Mouse (Mus musculus) left cerebral cortex, adult 9 months (tissue): ENCODE results near the gene Lypd5.

ENCODE experiments used
- DNase-seq, 2 experiments: peaks; one replicate each; pipeline ENCODE4 v3.0.0; 2022; ENCODE audit warnings: low spot score in 2 of 2

Lypd5 gene

DNA sequence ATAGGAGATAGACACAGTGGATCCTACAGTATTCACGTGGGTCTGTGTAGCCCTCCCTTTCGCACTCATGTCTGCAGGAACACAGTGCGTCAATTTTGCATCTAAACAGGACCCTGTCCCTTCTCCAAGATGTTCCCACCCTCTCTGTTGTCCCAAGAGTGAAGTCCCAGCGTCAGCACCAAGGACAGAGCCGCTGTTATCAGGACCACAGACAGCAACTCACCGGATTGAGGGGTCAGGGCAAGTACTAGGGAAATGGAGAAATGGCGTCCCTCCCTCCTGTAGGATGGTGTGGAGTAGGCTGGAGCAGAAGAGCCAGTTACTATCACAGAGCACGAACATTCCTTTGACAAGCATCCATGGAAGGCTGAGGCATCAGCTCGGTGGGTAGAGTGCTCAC is 10.3 kb downstream of the Lypd5 start:
- no peak for DNase-seq

DNA sequence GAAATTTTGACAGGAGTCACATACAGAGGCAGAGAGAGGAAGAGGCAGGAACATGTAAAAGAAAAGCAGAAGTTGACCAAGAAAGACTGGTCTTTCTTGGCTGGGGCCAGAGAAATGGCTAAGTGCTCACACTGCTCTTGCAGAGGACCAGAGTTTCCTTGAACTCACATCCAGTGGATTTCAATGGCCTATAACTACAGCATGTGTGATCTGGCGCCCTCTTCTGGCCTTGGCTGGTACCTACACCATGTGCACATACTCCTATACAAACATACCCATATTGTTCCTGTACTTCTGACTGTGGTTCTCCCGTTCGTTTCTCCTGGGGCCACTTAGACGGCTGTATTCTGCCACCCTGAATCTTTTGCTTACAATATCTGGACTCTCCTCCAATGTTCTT is 12.0 kb downstream of the Lypd5 start:
- DNase-seq: no peak

DNA sequence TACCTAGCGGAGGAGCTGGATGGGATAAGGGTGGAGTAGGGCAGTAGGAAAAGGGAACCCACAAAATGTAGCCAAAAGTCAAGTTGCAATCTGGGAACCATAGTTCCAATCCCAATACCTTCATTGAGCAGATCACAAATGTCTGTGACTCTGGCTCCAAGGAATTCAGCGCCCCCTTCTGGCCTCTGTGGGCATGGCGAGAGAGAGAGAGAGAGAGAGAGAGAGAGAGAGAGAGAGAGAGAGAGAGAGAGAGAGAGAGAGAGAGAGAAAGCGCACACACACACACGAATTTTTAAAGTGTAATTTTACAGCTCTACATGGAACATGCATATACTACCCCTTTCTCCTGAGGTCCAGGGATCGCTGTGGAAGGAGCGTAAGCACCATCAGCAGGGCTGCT is 14.2 kb downstream of the Lypd5 start:
- DNase-seq: peak in 1 of 2 experiments; percentile 45

DNA sequence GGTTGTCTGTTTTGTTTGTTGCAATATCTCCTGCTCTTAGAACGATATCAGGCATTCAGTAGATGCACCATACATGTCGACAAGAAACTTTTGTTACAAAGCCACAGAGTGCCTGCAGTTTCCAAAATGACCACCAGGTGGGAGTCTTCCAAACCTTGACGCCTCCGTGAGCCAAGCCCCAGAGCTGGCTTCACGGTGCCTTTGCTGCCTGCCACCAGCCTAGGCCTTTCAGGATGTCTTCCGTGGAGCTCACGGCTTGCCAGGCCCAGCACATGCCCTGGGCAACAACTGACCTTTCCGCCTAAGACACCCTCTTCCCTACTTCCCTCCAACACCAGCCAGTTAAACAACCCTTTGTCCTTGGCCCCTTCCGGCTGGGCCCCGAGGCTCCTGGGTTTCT is 15.8 kb downstream of the Lypd5 start:
- DNase-seq: peak in 1 of 2 experiments; percentile 90

DNA sequence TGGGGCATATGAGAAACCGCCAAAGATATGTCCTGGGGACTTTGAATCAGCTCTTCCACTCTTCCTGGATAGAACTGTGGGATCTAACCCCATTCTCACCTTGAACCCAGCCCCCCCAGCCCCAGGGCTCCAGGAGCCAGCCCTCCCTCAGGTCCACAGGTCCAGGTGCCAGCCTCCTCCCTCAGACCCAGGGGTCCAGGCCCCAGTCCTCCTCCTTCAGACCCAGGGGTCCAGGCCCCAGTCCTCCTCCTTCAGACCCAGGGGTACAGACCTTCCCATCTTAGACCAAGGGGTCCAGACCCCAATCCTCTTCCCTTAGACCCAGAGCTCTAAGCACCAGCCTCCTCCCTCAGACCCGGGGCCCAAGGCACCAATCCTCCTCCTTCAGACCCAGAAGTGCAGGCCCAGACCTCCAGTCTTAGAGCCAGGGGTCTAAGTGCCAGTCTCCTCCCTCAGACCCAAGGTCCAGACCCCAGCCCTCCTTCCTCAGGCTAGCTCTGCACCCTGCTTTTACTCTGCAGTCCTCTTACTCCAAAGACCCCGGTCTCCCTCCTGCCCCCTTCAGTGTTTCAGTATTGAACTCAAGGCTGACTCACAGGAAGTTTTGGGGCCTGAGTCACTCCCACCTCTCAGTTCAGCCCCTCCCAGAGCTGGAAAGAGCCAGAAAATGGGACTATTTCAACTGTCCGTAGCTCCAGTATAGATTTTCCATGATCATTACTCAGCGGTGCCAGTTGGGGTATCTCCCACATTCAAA is 16.4 kb downstream of the Lypd5 start:
- no peak for DNase-seq

DNA sequence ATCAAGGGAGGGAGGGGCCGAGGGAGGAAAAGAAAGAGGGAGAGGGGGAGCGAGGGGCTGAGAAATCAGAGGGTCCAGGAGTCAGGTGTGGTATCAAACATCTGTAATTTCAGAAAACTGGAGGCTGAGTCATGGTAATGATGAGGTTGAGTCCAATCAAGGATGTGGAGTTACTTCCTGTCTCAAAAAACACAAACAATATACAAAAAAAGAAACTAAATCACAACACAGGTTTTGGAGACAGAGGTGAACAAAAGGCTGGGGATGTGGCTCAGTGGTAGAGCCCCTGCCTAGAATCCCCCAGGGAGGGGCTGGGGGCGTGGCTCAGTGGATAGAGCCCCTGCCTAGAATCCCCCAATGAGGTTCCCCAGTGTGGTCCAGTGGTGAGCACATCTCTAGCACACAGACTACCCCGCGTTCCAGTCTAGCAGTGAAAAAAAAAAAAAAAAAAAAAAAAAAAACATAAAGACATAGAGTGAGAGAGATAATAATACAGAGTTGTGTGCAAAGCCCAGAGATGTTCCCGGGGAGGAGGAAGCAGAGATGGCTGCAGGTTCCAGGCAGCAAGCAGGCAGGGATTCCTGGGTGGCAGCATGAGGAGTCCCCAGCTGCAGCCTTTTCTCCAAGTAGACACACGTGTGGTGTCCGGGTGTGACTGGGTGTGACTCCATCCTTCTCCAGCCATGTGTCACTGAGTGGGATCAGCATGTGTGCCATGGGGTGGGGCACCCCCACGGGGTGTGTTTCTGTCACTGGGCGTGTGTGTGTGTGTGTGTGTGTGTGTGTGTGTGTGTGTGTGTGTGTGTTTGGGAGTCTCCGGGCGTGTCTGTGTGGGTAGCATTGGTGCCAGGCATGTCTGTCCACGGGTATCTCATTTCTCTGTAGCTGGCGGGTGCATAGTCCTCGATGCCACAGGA is 18.0 kb downstream of the Lypd5 start:
- DNase-seq: no peak

- DNase-seq: no peak
Measured at GRCm38 (mm10) chr7:24368226-24368625, 19.2 kb downstream of the Lypd5 start.

GRCm38 (mm10) chr7:24368946-24369345 is 19.9 kb downstream of the Lypd5 start:
- no peak for DNase-seq

DNA sequence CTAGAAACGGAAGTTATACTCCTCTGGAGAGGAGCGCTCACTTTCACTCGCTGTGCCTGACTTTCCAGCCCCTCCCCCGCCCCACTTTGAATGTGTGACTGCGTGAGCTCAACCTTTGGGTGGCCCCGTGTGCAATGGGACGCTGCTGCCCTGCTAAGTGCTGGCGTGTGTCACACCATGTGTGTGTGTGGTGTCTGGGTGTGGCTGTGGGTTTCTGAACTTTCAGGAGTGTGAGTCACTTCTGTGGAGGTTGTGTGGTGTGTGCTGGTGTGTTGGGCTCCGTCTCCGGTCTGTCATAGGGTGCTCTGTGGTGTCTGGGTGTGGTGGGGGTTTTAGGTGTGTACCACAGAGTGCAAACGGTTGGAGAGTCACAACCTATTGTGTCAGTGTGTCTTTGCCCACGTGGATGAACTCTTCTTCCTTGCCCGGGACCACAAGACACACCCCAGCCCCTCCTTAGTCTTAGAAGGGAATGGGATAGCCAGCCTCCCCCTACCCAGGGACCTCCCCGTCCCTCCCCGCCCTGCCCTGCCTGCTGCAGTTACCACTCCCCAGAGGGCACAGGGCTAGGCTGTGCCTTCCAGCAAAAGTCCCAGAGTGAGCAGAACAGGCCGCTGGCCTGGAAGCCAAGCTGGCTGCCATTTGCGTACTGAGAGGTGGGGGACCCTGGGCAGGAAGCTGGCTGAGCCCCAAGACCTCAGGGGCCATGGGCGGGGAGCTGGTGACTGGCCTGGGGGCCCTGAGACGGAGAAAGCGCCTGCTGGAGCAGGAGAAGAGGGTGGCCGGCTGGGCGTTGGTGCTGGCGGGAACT is 20.9 kb downstream of the Lypd5 start, which contains the start of gene Kcnn4:
Gene Kcnn4, plus strand, starts transcription at position 533 of the 811 bp plus-strand sequence.
- no peak for DNase-seq

DNA sequence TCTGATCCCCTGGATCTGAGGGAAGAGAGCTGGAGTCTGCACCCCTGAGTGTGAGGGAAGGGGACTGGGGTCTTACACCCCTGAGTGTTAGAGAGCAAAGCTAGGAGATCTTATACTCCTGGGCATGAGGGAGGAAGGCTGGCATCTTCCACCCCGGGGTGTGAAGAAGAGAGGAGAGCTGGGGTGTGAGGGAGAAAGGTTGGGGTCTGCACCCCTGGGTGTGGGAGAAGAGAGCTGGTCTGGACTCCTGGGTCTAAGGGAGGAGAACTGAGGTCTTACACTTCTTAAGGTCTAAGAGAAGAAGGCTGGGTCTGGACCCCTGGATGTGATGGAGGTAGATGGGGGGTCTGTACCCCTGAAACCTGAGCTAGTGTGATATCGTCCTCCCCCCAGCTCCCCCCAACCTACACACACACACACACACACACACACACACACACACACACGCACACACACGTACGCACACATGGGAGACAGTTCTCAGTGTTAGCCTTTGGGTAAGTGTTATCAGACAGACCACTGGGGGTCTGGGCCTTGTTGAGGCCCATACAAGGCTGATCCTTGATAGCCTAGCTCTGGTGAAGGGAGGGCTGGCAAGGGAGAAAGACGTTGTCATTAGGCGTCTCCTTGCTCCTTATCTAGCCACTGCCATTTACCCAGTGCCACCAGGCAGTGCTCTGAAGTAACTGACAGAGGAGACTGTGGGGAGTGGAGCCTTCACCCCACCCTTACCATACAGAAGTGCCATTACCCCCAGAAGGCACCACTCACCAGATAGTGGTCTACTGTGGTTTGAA is 22.2 kb downstream of the Lypd5 start:
- DNase-seq: no peak

- DNase-seq: no peak
Measured at GRCm38 (mm10) chr7:24371809-24372145, 22.8 kb downstream of the Lypd5 start.

DNA sequence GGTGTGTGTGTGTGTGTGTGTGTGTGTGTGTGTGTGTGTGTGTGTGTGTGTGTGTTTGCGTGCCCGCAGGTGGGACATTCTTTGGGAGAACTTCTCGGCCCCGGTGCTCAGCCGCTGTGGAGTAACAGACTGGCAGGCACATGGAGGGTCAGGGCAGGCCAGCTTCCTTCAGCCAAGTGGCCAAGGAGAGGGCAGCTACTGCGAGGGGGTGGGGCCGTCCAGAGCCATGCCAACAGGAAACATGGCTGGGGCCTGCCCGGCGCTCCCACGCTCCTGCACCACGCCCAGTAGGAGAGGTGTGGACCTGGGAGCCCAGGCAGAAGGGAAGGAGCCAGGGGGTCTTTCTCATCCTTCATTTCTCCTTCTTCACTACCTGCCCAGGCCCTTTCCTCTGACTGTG is 23.3 kb downstream of the Lypd5 start:
- DNase-seq: no peak

DNA sequence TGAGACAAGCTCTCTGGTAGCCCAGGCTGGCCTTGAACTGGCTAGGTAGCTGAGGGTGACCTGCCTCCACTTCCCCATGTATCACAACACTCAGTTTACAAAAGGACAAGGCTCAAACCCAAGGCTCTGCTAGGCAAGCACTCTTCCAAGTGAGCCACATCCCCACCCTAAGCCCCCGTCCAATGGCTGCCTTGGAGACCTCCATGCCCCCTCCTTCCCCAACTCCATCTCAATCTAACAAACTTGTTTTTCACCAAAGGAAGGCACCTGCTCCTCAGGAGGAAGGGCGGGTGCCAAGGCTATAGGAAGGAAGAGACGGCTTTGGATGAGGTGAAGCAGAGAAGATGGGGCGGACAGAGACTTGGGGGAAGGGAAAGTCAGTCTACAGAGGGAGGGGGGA is 23.8 kb downstream of the Lypd5 start:
- DNase-seq: no peak

- peak in 1 of 2 experiments; percentile 33 for DNase-seq
Measured at GRCm38 (mm10) chr7:24373538-24374379, 24.8 kb downstream of the Lypd5 start.

DNA sequence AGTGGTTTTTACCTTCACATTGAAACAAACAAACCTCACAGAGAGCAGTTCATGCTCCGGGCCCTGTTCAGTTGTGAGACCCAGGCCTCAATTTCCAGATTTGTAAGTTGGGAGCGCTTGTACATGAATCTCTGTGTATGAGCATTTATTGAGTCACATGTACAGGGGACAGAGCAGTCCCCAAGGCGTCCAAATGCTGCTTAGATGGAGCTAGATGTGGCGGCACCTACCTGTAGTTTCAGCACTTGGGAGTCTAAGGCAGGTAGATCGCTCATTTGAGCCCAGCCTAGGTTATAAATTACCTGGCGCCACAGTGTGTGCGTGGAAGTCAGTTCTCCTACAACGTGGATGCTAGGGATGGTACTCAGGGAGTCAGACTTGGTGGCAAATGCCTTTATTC is 27.5 kb downstream of the Lypd5 start:
- DNase-seq: no peak

DNA sequence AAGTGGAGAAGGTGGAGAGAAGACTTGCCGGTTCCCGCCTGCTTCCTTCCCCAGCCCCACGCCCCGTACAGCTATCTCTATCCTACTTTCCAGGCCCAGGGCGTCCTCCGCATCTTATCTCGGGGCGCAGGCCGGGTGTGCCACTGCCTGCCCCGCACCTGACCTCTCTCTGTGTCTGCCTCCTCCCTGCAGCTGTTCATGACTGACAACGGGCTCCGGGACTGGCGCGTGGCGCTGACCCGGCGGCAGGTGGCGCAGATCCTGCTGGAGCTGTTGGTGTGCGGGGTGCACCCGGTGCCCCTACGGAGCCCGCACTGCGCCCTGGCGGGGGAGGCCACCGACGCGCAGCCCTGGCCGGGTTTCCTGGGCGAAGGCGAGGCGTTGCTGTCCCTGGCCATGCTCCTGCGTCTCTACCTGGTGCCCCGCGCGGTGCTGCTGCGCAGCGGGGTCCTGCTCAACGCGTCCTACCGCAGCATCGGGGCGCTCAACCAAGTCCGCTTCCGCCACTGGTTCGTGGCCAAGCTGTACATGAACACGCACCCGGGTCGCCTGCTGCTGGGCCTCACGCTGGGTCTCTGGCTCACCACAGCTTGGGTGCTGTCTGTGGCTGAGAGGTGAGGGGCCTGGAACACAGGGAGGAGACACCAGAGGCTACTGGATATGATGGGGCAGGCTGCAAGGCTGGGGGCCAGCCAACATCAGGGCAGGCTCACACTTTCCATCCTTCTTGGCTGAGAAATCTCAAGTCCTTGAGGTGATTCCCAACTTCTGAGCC is 28.3 kb downstream of the Lypd5 start:
- no peak for DNase-seq

- no peak for DNase-seq
Measured at GRCm38 (mm10) chr7:24378049-24378701, 29.2 kb downstream of the Lypd5 start.

- DNase-seq: no peak
Measured at GRCm38 (mm10) chr7:24379934-24380333, 30.9 kb downstream of the Lypd5 start.

GRCm38 (mm10) chr7:24380370-24380769 is 31.4 kb downstream of the Lypd5 start:
- DNase-seq: no peak
